Mouse (Mus musculus) naive thymus-derived CD4-positive, alpha-beta T cell, adult 2 months (primary cell): Measurements from ENCODE around the gene Tmem189.

Source experiments
- DNase-seq: peaks from one replicate; pipeline ENCODE4 v3.0.0-alpha.2; 2011; ENCODE audit warnings: low read depth

The Tmem189 gene

GRCm38 (mm10) chr2:167679902-167680430, 9.7 kb downstream of the Tmem189 start:
- DNase-seq = peak; percentile 95

- DNase-seq = peak; percentile 65
Measured at GRCm38 (mm10) chr2:167678600-167678999, 11.0 kb downstream of the Tmem189 start.

- DNase-seq = peak; percentile 67
Measured at GRCm38 (mm10) chr2:167675120-167675909, 14.3 kb downstream of the Tmem189 start.

- DNase-seq = no peak
Measured at GRCm38 (mm10) chr2:167672212-167672685, 17.4 kb downstream of the Tmem189 start.

GRCm38 (mm10) chr2:167671101-167671633, 18.5 kb downstream of the Tmem189 start:
- DNase-seq = no peak

- no peak for DNase-seq
Measured at GRCm38 (mm10) chr2:167669398-167669797, 20.2 kb downstream of the Tmem189 start.

- no peak for DNase-seq
Measured at GRCm38 (mm10) chr2:167668426-167668825, 21.2 kb downstream of the Tmem189 start.

- DNase-seq = no peak
Measured at GRCm38 (mm10) chr2:167665972-167666713, 23.5 kb downstream of the Tmem189 start.

- DNase-seq = no peak
Measured at GRCm38 (mm10) chr2:167662713-167663112, 26.9 kb downstream of the Tmem189 start.

GRCm38 (mm10) chr2:167661270-167662203, 28.1 kb downstream of the Tmem189 start, which contains the start of gene Gm20431:
TSS of gene Gm20431 (minus strand) at chr2:167661496.
- peak; percentile 91 for DNase-seq

- no peak for DNase-seq
Measured at GRCm38 (mm10) chr2:167660611-167660971, 29.0 kb downstream of the Tmem189 start.

- DNase-seq = no peak
Measured at GRCm38 (mm10) chr2:167659847-167660610, 29.6 kb downstream of the Tmem189 start.

- DNase-seq = no peak
Measured at GRCm38 (mm10) chr2:167659177-167659846, 30.3 kb downstream of the Tmem189 start.

GRCm38 (mm10) chr2:167658712-167659111, 30.9 kb downstream of the Tmem189 start:
- DNase-seq = no peak

GRCm38 (mm10) chr2:167657973-167658372, 31.6 kb downstream of the Tmem189 start:
- no peak for DNase-seq

GRCm38 (mm10) chr2:167656629-167657478, 32.8 kb downstream of the Tmem189 start:
- peak; percentile 86 for DNase-seq

- no peak for DNase-seq
Measured at GRCm38 (mm10) chr2:167654911-167655600, 34.6 kb downstream of the Tmem189 start.

- DNase-seq = no peak
Measured at GRCm38 (mm10) chr2:167652694-167653093, 36.9 kb downstream of the Tmem189 start.
